Mouse (Mus musculus) forebrain, embryonic 16.5 days (tissue): ENCODE results near the gene Kirrel3. TPM values are rescaled to one million over a fixed set of nuclear protein-coding genes. Genes with fewer than 3 reads are reported as not detected.
A peak's percentile ranks its signal among the peaks of the same experiment; 100 is the strongest.

Experiments used
- ATAC-seq: fragments of 200-750 bp; cut with Nextera tagmentation; 2 replicates; pipeline ENCODE4 v1.8.0; 2017; ENCODE audit warnings: mild to moderate bottlenecking, moderate library complexity
- H3K27ac ChIP-seq: fragments of 300-500 bp; sonication (generic); 2 replicates; pipeline ENCODE4 v1.5.1; 2014; ENCODE audit warnings: low read length, control low read depth
- H3K27me3 ChIP-seq: fragments of 300-500 bp; sonication (generic); replicated peaks from 2 replicates; pipeline ENCODE4 v1.6.1; 2014; ENCODE audit warnings: low read length; ENCODE audit not compliant: control insufficient read depth, insufficient read depth
- H3K36me3 ChIP-seq: fragments of 300-500 bp; sonication (generic); 2 replicates; pipeline ENCODE4 v1.6.1; 2014; ENCODE audit not compliant: control insufficient read depth, insufficient read depth
- H3K4me1 ChIP-seq: fragments of 300-500 bp; sonication (generic); replicated peaks from 2 replicates; pipeline ENCODE4 v1.6.1; 2014; ENCODE audit warnings: low read length; ENCODE audit not compliant: control insufficient read depth, insufficient read depth
- H3K4me2 ChIP-seq: fragments of 300-500 bp; sonication (generic); 2 replicates; pipeline ENCODE4 v1.6.1; 2014; ENCODE audit warnings: mild to moderate bottlenecking, low read length, control low read depth
- H3K4me3 ChIP-seq: fragments of 300-500 bp; sonication (generic); replicated peaks from 2 replicates; pipeline ENCODE4 v1.5.1; 2014; ENCODE audit warnings: mild to moderate bottlenecking, low read length, control low read depth
- H3K9ac ChIP-seq: fragments of 300-500 bp; sonication (generic); replicated peaks from 2 replicates; pipeline ENCODE4 v1.6.1; 2014; ENCODE audit warnings: low read depth, low read length, control low read depth
- H3K9me3 ChIP-seq: fragments of 300-500 bp; sonication (generic); 2 replicates; pipeline ENCODE4 v1.6.1; 2016; ENCODE audit warnings: low read length; ENCODE audit not compliant: control insufficient read depth
- whole genome bisulfite sequencing: fragments of 180-500 bp; shearing (Covaris S2); extraction: QIAGEN DNeasy Blood & Tissue Kit; methylation state at CpG from one replicate; pipeline ENCODE4 v1.1.7; 2014; 5-methylcytosine and 5-hydroxymethylcytosine counted together
- polyA plus RNA-seq: library from polyadenylated mRNA; unstranded; fragments of >200 nt; fragmentation: Nextera tagmentation; extraction: Ambion mirVana; gene quantifications from 2 replicates; pipeline ENCODE4 v1.2.1, GENCODE M21; 2015

Kirrel3 gene
- polyA plus RNA-seq, 1 experiment from 2014 or later: 62.7 TPM

DNA sequence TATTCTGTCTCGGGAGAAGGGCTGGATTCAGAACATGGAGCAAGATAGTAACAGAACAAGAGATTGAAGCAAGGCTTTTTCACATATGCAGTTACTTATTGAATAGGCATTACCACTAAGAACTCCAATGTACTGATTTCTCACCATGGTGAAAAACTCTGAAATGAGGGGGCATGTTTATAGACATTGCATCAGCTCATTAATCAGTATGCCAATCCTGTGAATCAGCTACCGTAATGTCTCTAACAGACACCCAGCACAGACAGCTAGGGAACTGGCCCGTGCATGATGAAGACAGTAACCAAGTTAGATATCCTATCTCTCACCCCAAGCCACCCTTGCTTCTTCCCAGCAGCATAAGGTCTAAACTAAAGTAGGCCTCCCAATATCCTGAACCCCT, 492.5 kb downstream of the Kirrel3 start:
- Histone ChIP-seq H3K27me3 (no peaks in the 10 kb centered on the region; the same call in 1 of the 2 replicates), H3K4me3 (no peak overlapping the region), H3K36me3 (no peaks in the 10 kb centered on the region), H3K27ac (no peak overlapping the region), H3K9ac (no peak overlapping the region; the same call in 1 of the 2 replicates), H3K4me2 (no peak overlapping the region), H3K4me1 (no peaks in the 10 kb centered on the region), H3K9me3 (no peaks in the 10 kb centered on the region)
- ATAC-seq: no peak
- 83% methylated on average over 3 of the region's 3 CpGs for WGBS

GRCm38 (mm10) chr9:34980516-34981265, 495.0 kb downstream of the Kirrel3 start:
- no peaks in the 10 kb centered on the region for H3K36me3 ChIP-seq
- no peak overlapping the region for H3K27ac ChIP-seq
- 0 out of 2 replicates have a peak, but pooled peaks cover 3% of the 10 kb centered on the region for H3K4me1 ChIP-seq
- no peak overlapping the region for H3K4me2 ChIP-seq
- H3K4me3 ChIP-seq: no peak overlapping the region
- no peaks in the 10 kb centered on the region; the same call in 1 of the 2 replicates for H3K27me3 ChIP-seq
- WGBS: 92% methylated on average over 5 of the region's 5 CpGs
- no peaks in the 10 kb centered on the region for H3K9me3 ChIP-seq
- no peak overlapping the region for H3K9ac ChIP-seq
- ATAC-seq: no peak

DNA sequence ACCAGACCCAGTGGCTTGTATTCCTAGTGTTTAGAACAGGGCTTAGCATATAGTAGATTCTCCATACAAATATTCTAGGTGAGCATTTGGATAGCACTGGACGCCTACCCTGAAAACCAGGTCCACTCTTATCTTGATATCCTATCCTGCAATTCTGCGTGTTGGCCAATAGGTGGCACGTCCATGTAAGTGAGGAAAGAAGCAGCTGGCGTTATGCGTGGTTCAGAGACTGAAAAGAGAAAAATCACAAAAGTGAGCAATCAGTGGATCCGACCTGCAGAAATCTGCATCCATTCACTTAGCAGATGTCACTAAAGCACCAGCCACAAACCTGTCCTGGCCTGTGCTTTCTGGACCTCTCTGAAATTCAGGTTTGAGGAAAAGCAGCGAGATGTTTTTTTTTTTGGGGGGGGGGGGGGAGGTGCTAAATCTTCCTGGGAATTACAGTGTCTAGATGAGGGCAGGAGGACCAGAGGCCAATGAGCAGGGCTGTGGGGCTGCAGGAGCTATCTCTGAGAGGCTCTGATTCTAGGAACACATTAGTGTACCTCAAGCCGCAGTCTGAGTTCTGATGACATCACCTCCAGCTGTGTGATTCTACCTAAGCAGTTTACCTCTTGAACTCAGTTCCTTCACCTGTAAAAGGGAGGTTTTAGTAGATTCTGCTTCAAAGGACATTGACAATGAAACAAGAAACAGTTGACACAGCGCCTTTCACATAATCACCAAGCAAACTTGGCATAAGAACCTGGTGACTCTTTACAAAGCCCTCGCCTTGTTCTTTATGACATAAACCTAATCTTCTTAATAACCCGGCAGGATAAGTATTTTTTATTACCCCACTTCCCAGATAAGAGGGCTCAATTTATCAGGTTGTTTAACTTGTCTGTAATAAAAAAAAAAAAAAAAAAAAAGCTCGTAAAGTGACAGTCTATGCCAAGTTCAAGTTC, 498.1 kb downstream of the Kirrel3 start:
- H3K9ac ChIP-seq: no peak overlapping the region
- no peaks in the 10 kb centered on the region for H3K36me3 ChIP-seq
- no peaks in the 10 kb centered on the region; the same call in 1 of the 2 replicates for H3K27me3 ChIP-seq
- H3K4me1 ChIP-seq: peaks cover 17% of the 10 kb centered on the region
- no peak overlapping the region for H3K27ac ChIP-seq
- 36% methylated on average over 12 of the region's 12 CpGs for WGBS
- no peaks in the 10 kb centered on the region for H3K9me3 ChIP-seq
- ATAC-seq: peak; percentile 13; the same call in 1 of the 2 replicates
- no peak overlapping the region for H3K4me2 ChIP-seq
- H3K4me3 ChIP-seq: no peak overlapping the region

GRCm38 (mm10) chr9:34986156-34986555, 500.5 kb downstream of the Kirrel3 start:
- Histone ChIP-seq H3K9me3 (no peaks in the 10 kb centered on the region), H3K27ac (no peak overlapping the region; the same call in 1 of the 2 replicates), H3K4me3 (no peak overlapping the region), H3K4me2 (no peak overlapping the region), H3K27me3 (no peaks in the 10 kb centered on the region; the same call in 1 of the 2 replicates), H3K36me3 (no peaks in the 10 kb centered on the region), H3K9ac (no peak overlapping the region), H3K4me1 (peaks cover 17% of the 10 kb centered on the region)
- ATAC-seq: no peak; the same call in 1 of the 2 replicates

DNA sequence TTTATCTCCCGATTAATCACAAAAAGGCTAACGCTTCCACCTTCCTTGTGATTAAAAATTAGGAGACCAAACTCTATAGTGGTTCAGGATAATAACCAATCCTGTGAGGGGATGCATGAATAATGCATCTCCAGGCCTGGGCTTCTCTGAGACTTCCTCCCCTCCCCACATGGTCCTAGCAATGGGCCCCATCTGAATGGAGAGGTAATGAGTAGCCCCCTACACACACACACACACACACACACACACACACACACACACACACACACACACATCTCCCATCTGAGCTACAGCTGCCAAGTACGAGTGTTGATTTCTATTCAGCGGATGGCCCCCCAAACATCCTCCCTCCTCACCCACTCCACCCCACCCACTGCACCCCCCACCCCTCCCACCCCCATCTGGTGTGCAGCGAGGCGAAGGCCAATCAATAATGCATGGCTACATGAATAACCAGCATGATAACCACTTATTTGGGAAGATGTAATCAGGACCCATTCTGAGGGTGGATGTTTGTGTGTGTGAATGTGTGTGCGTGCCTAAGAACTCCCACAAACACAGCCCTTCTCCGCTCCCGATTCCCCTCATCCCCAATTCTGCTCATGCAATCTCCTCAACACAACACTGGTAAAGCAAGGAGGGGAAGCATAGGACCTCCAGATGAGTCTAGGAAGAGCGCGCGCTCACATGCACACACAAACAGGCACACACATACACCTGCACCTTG, 501.9 kb downstream of the Kirrel3 start:
- Histone ChIP-seq H3K4me2 (no peak overlapping the region), H3K9me3 (no peaks in the 10 kb centered on the region), H3K4me3 (no peak overlapping the region), H3K36me3 (no peaks in the 10 kb centered on the region), H3K27me3 (no peaks in the 10 kb centered on the region; the same call in 1 of the 2 replicates), H3K4me1 (peaks cover 21% of the 10 kb centered on the region), H3K9ac (no peak overlapping the region), H3K27ac (peak overlapping the region; percentile 16; the same call in 1 of the 2 replicates)
- 61% methylated on average over 12 of the region's 12 CpGs for WGBS
- peak; percentile 83 for ATAC-seq

GRCm38 (mm10) chr9:34988683-34989082, 503.0 kb downstream of the Kirrel3 start:
- Histone ChIP-seq H3K4me3 (no peak overlapping the region), H3K9ac (no peak overlapping the region), H3K4me1 (peaks cover 23% of the 10 kb centered on the region), H3K4me2 (no peak overlapping the region), H3K27ac (no peak overlapping the region), H3K27me3 (no peaks in the 10 kb centered on the region), H3K36me3 (no peaks in the 10 kb centered on the region), H3K9me3 (no peaks in the 10 kb centered on the region)
- 61% methylated on average over 3 of the region's 3 CpGs for WGBS
- no peak for ATAC-seq

DNA sequence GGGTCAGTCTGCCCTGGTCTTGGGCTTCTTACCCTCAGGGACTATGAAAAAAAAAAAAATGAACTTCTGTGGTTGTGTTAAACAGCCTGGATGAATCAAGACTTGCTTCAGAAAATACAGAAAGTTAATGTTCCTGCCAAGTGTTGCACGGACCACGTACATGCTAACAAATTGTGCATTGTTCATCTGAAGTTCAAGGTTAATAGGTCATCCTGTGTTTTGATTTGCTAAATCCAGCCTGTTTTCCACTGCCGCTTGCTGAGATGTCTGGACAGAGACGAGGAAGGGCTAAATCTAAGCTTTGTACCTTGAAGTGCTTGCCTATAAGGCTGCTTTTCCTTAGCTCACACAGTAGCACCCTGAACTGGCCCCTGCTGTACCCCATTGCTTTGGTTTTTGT, 506.5 kb downstream of the Kirrel3 start:
- H3K36me3 ChIP-seq: no peaks in the 10 kb centered on the region
- H3K27me3 ChIP-seq: no peaks in the 10 kb centered on the region
- H3K4me1 ChIP-seq: peaks cover 32% of the 10 kb centered on the region

GRCm38 (mm10) chr9:34993467-34994211, 507.9 kb downstream of the Kirrel3 start:
- Histone ChIP-seq H3K36me3 (no peaks in the 10 kb centered on the region), H3K4me1 (peaks cover 32% of the 10 kb centered on the region), H3K27ac (no peak overlapping the region), H3K27me3 (no peaks in the 10 kb centered on the region), H3K9me3 (no peaks in the 10 kb centered on the region), H3K4me3 (no peak overlapping the region), H3K4me2 (no peak overlapping the region), H3K9ac (no peak overlapping the region)
- ATAC-seq: peak; percentile 54
- 49% methylated on average over 4 of the region's 4 CpGs for WGBS

More for the DNA sequence above, 506.5 kb downstream of the Kirrel3 start:
- ATAC-seq: no peak
- Histone ChIP-seq H3K4me3 (no peak overlapping the region), H3K9me3 (no peaks in the 10 kb centered on the region), H3K27ac (no peak overlapping the region), H3K4me2 (no peak overlapping the region), H3K9ac (no peak overlapping the region)
- 35% methylated on average over 4 of the region's 4 CpGs for WGBS
